Mouse (Mus musculus) brain, embryonic 14.5 days (tissue): Measurements from ENCODE around the gene Glt1d1. TPM values are rescaled to one million over a fixed set of nuclear protein-coding genes. Genes with fewer than 3 reads are reported as not detected.

Experiments used
- DNase-seq: peaks from one replicate; pipeline ENCODE4 v3.0.0-alpha.2; 2011; ENCODE audit warnings: low read depth
- CTCF ChIP-seq: fragments of 200-500 bp; IDR thresholded peaks from 2 replicates; pipeline ENCODE4 v1.5.1; 2012; ENCODE audit warnings: inconsistent platforms, mild to moderate bottlenecking, moderate library complexity, borderline replicate concordance; ENCODE audit not compliant: insufficient read depth, insufficient read length; ENCODE audit errors: extremely low read depth
- POLR2A ChIP-seq: fragments of 200-500 bp; IDR thresholded peaks from 2 replicates; pipeline ENCODE4 v1.6.1; 2012; ENCODE audit warnings: mild to moderate bottlenecking, inconsistent platforms, borderline replicate concordance; ENCODE audit not compliant: poor library complexity, insufficient read depth, insufficient read length, severe bottlenecking; ENCODE audit errors: extremely low read depth
- polyA plus RNA-seq: library from polyadenylated mRNA; depleted of rRNA; stranded (reverse); fragments of >200 nt; gene quantifications from 2 replicates; pipeline ENCODE4 v1.2.3, GENCODE M21; 2012

The Glt1d1 gene
- polyA plus RNA-seq, 1 experiment: 4.9 TPM

DNA sequence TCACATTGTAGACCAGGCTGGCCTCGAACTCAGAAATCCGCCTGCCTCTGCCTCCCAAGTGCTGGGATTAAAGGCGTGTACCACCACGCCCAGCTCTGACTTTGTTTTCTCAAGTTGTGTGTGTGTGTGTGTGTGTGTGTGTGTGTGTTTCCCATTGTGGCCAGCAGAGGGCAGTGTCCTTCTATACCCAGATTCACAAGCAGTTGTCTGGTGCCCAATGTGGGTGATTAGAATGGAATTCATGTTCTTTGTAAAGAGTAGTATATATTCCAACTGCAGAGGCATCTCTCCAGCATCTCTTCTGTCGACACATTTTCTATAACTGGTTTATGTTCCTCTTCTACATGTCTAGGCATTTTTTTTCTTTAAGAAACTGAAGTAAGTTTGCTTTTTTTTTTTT is 46.4 kb downstream of the Glt1d1 start:
- TF ChIP-seq CTCF (peak; percentile 33; the same call in 1 of the 2 replicates), POLR2A (no peak)
- DNase-seq: no peak

DNA sequence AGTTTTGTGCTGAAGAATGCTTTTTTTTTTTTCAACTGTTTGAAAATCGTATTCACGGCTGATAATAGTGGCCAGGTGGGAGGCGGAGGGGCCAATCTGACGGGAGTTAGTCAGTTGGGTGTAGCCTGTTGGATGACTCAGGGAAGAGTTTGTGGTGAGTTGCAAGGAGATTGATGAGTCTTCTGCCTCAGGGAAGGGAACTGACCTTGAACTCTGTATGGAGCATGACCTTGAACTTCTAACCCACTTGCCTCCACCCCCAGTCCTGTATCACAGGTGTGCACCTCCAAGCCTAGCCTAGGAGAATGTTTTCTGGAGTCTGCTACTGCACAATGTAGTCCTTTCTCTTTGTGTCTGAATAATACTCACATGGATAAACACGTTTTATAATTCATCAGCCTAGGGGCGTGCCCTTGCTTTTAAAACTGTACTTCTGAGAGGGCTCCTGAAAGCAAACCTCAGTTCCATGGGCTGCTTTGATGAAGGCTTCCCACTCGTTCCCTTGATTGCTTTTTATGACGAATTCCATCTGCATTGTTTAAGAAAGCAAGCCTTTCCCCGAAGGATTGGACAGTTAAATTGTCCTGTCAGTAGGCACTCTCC is 56.6 kb downstream of the Glt1d1 start:
- no peak for TF ChIP-seq CTCF
- DNase-seq: no peak

DNA sequence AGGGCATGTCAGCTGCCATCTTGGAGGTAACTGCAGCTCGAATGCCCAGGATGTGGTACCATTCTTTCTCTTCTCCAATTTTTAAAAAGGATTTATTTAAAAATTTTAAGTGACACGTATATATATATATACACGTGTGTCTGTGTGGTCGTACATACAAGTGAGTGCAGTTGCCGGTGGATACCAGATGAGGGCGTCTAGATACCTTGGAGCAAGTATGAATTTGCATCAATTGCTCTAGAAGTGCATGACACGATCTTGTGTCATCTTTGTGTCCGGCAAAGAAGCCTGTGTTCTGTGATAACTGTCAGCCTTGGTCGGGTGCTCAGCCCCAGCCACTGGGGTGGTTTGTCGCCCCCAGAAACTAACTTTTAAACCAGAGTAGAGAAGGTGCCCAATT is 59.0 kb downstream of the Glt1d1 start:
- DNase-seq: no peak
- peak; percentile 5; the same call in 1 of the 2 replicates for TF ChIP-seq CTCF
- TF ChIP-seq POLR2A: no peak

DNA sequence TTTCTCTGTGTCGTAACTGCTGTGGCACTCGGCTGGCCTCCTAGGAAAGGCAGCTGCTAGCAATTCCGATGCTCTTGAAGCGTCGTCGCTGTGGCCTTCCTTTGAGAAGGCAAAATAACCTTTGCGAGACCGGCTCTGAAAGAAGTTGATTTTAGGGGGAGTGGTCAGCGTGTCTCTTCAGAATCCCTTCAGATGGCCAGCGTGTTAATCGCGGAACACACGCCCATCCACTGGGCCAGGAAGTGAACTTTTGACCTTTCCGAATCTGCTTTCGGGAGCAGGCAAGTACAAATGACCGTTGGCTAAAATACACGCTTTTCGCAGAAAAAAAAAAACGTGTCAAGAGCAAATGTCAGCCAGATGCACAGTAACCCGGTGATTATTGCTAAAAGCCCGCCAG is 59.5 kb downstream of the Glt1d1 start:
- TF ChIP-seq CTCF: no peak
- no peak for TF ChIP-seq POLR2A
- DNase-seq: no peak

DNA sequence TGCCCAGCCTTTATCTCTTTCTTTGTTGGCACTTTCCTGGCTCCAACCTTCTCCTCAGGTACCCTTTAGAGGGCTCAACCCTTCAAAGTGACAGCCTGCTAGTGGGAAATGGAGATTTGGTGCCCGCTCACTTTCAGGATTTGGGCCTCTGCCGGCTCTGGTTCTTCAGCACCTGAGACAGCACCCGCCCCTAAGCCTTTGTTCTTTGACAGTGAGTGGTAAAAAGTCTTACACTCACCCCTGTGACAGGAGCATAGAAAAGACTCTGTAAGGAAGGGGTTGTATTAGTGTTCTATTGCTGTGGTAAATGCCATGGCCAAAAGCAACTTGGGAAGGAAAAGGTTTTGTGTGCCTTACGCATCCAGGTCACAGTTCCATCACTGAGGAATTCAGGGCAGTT is 63.8 kb downstream of the Glt1d1 start:
- DNase-seq: no peak
- TF ChIP-seq POLR2A (no peak), CTCF (no peak)

DNA sequence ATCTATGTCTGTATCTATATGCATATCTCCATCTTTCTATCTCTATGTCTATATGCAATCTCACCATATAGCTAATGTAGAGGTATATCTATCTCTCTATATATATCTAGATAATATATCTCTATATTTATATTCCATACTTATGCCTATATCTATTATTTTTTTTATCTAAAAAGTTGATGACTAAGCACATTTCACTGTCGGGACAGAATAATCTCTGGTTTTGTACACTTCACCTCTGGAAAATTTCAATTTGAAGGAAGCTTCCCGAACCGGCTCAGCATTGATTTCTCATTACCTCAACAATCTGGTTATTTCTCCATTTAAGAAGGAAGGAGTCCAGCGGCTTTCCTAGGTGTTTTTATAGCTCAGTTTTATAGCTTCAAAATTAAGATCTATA is 64.5 kb downstream of the Glt1d1 start:
- DNase-seq: no peak
- TF ChIP-seq CTCF (no peak), POLR2A (no peak)

DNA sequence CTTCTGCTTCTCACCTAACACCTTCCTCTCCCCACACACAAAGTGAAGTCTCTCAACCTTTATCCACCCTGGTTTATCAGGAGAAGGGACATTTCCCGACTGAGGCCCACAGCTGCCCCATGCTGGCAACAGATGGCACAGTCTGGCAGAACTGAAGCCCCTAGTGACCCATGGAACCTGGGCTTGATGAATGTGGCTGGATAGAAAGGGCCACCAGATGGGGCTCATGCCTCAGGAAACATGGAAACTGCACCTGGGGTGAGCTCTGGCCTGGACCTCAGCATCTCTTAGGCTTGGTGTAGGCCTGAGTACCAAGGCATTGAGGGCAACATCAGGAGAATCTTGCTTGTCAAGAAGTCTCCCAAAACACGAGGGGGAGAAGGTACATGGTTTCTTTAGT is 66.5 kb downstream of the Glt1d1 start:
- no peak for TF ChIP-seq POLR2A
- TF ChIP-seq CTCF: peak; percentile 39; the same call in 1 of the 2 replicates
- DNase-seq: peak; percentile 37

DNA sequence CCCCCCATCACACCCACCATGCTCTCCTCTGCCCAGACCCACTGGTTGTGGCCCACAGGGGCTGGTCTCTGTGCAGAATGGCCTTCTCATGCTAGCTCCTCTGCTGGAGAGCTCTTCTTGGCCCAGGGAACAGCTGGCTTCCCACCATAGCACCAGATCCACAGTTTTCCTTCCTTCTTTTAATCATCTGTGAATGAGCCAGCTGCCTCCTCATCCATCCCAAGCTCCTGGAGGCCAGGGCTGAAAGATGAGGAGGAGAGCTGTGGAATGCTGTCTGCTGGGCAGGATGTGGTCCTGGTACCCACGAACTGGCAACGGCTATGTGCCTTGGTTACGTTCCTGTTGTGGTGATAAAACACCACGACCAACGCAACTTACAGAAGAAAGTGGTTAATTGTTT is 67.6 kb downstream of the Glt1d1 start:
- no peak for DNase-seq
- TF ChIP-seq CTCF (no peak), POLR2A (no peak)

DNA sequence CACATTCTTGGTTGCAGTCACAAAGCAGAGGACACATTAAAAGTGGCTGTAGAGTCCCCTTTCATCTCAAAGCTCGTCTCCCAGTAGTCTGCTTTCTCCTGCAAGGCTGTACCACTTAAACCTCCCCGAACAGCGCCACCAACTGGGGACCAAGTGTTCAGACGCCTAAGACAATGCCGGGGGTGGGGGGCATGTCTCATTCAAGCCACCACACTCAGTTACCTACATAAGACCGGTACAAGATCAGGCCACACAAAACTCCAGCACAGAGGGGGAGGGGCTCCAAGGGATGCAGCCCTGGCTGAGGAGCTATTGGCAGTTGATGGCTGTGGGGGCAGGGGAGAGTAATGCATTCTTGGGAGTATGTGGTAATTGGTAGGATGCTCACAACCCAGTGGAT is 68.1 kb downstream of the Glt1d1 start:
- DNase-seq: no peak
- no peak for TF ChIP-seq POLR2A
- TF ChIP-seq CTCF: 0 out of 2 replicates have a peak, but pooled peaks have one; percentile 1

DNA sequence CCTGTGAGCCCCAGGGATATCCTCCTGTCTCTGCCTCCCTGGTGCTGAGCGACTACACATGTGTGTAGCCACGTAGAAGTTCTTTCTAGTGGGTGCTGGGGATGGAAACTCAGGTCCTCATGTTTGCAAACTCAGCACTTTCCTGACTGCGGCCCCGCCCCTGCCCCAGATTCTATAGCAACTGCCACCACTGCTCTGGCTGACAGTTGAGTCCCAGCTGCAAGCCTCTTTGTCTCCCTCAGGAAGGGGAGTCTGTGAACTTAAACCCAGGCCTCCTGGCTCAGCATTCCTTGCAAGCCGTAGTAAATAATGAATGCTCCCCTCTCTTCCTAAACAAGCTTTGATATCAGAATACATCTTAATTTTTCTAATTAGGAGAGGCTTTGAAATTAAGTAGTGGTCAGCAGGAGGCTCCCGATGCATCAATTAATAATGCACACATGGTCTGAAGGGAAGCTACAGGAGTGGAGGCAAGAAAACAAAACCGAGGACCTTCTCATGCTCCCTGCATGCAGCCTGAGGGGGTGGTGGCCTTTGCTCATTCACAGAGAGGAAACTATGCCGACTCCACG is 71.6 kb downstream of the Glt1d1 start:
- DNase-seq: peak; percentile 55

DNA sequence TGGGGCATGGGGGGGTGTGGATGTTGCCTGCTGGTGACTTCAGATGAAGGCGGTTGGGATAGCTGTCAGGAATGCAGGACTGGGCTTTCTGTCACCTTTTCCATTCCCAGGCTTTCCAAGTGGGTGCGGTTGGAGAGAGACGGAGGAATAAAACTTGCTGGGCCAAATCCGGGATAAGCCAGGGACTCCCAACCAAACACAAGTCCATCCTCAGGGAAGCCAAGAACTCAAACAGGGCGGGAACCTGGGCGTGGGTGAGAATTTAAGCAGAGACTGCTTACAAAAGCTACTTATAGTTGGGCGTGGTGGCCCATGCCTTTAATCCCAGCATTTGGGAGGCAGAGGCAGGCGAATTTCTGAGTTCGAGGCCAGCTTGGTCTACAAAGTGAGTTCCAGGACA is 73.2 kb downstream of the Glt1d1 start:
- TF ChIP-seq POLR2A (no peak), CTCF (no peak)

More for the DNA sequence above, 71.6 kb downstream of the Glt1d1 start:
- TF ChIP-seq POLR2A (no peak), CTCF (no peak)

DNA sequence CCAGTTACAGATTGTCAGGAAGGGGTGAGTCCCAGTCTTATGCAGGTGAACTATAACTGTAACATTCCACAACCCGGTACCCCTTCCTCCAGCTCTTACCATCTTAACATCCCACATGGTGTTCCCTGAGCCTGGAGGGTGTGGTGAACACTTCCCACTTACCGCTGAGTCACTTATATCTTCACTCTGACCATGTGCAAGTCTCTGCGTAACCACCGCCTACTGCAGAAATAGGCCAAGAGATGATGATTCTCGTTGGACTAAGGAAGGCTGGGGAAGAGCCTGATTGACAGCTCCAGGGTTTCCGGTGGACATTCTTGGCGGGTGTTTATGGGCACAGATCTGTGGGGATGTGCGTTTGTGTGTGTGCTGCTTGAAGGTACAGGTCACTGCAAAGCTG is 73.9 kb downstream of the Glt1d1 start:
- no peak for TF ChIP-seq CTCF
- TF ChIP-seq POLR2A: no peak

More for the DNA sequence above, 73.2 kb downstream of the Glt1d1 start:
- DNase-seq: no peak

DNA sequence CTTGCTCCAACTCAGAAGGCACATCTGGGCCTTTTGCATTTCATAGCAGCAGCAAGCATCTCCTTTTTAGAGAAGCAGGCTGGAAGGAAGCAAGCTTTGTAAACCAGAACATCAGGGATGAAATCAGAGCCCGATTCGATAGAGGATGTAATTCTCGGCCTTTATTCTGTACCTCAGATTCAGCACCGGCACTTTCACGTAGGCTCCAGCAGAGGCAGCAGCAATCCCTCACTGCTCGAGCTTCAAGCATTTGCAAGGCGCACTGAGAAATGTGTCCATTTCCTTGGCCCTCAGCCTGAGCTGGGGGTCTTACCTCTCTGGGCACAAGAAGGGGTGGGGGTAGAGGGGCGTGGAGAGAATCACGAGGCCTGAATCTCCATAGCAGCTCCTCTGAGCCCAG is 76.1 kb downstream of the Glt1d1 start:
- DNase-seq: no peak

More for the DNA sequence above, 73.9 kb downstream of the Glt1d1 start:
- no peak for DNase-seq

DNA sequence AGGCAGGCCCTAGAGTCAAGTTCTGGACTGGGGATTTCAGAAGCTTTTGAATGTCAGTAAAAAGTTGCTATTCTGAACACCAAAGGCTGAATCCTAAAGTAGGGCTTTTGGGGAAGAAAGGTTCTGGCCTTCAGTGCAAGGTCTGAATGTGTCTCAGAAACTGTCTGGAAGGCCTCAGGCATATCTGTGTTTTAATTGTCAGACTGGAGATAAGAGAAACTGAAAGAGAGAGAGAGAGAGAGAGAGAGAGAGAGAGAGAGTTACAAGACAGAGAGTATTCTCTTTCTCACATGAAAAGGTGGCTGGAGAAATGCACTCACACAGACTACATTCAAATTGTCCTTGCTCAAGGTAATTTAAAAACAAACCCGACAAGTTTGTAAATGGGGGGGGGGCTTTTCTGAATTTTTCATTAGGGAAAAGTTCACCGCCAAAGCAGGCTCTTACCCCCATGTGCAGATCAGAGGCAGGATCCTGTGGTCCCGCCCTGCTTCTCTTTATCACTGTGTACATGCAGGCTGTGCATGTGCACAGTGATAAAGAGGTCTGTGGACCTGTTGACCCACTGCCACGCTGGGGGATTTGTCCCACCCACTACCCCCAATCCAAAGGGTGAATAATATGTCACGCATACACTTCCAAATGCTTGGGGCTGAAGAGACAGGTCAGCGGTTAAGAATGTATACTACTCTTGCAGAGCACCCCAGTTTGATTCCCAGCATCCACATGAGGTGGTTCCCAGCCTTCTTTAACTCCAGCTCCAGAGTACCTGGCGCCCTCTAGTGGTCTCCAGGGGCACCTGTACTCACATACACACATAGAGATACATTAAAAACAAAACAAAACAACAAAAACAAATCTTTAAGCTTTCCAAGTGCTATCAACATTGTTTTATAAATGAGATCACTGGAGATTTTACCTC is 83.0 kb downstream of the Glt1d1 start:
- TF ChIP-seq POLR2A: no peak
- TF ChIP-seq CTCF: peak; percentile 28; the same call in 1 of the 2 replicates
- no peak for DNase-seq

More for the DNA sequence above, 76.1 kb downstream of the Glt1d1 start:
- peak; percentile 40; the same call in 1 of the 2 replicates for TF ChIP-seq CTCF
- no peak for TF ChIP-seq POLR2A
